Mouse (Mus musculus): Measurements from ENCODE around the gene Gm10912. TPM values are rescaled to one million over a fixed set of nuclear protein-coding genes. Genes with fewer than 3 reads are reported as not detected.
"Not testable (repeated sequence)": the region's sequence is repeated elsewhere in the genome, so short reads cannot be mapped to it uniquely, and the experiment has no call there.

The Gm10912 gene
- total RNA-seq (2014; fragmentation: Nextera tagmentation) (not detected in 2 replicates), total RNA-seq (2017) (0.27 and 0.29 TPM in 2 replicates), polyA plus RNA-seq (2012) (not detected in 2 replicates)

DNA sequence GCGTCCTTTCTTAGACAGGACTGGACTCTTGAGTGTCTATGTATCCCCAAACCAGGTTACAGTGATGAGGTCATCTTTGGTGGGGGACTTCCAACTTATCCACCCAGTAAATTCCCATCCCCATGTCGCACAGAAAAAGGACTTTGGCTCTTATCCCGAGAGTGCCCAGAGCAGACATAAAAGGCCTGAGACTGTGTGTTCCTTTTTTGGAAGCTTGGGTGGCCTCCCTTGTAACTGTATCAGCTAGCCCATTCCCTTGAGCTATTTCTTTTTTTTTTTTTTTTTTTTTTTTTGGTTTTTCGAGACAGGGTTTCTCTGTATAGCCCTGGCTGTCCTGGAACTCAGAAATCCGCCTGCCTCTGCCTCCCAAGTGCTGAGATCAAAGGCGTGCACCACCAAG lies at the start of gene Gm10912:
Gene Gm10912 (plus strand): TSS at position 301 of the 400 bp plus-strand sequence.
- H3K4me3 ChIP-seq (ENCODE audit: low read depth, low read length); H3K27me3 ChIP-seq (ENCODE audit: insufficient read depth, low read length); DNase-seq (ENCODE audit: low spot score); ATAC-seq (ENCODE audit: extremely low read depth, insufficient number of reproducible peaks, low FRiP score, poor library complexity, severe bottlenecking); H3K9me3 ChIP-seq (replicated peaks): not testable (repeated sequence)
- Histone ChIP-seq H3K4me1 (ENCODE audit: insufficient read depth, low read depth, low read length) (peaks cover 14% of the 10 kb centered on the region), H3K36me3 (replicated peaks) (peaks cover 17% of the 10 kb centered on the region)

DNA sequence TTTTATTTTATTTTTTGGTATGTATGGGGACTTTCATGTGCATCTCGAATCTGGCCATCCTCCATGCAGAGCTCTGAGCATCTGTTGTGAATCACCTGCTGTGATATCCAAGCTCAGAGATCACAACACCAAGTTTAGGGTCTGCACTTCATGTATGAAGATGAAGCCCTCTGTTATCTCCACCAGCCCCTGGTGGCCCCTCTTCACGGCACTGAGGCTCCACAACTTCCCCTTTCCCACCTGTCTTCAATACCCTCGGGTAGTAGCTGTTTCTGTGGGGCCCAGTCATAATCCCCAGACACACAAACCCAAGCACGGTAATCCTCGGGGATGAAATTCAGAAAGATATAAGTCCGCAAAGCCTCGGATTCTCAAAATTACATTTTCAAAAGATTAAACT lies 42.5 kb upstream of the Gm10912 start:
- no peaks in the 10 kb centered on the region for H3K36me3 ChIP-seq (replicated peaks)
- H3K4me1 ChIP-seq (ENCODE audit: insufficient read depth, low read depth, low read length): peaks cover 15% of the 10 kb centered on the region
- H3K4me3 ChIP-seq (ENCODE audit: low read depth, low read length): no peak overlapping the region
- no peak for TF ChIP-seq CTCF (IDR thresholded peaks at IDR 0.05; ENCODE audit: low read depth, low read length)
- no peak for TF ChIP-seq TAL1 (conservative IDR thresholded peaks at IDR 0.05; ENCODE audit: low read depth, low read length)
- no peak for TF ChIP-seq POLR2AphosphoS5 (IDR thresholded peaks at IDR 0.05; ENCODE audit: insufficient replicate concordance, low read depth, low read length)
- TF ChIP-seq GATA1 (IDR thresholded peaks at IDR 0.05; ENCODE audit: borderline replicate concordance, low read length): no peak
- no peak for TF ChIP-seq GATA2 (IDR thresholded peaks at IDR 0.05; ENCODE audit: borderline replicate concordance, low read depth, low read length)
- 0 out of 2 replicates have a peak, but pooled peaks cover 3% of the 10 kb centered on the region for H3K9me3 ChIP-seq (replicated peaks)
- DNase-seq (ENCODE audit: low spot score): peak; percentile 21
- ATAC-seq (ENCODE audit: extremely low read depth, insufficient number of reproducible peaks, low FRiP score, poor library complexity, severe bottlenecking): no peak
- peaks cover 10% of the 10 kb centered on the region for H3K27me3 ChIP-seq (ENCODE audit: insufficient read depth, low read length)

DNA sequence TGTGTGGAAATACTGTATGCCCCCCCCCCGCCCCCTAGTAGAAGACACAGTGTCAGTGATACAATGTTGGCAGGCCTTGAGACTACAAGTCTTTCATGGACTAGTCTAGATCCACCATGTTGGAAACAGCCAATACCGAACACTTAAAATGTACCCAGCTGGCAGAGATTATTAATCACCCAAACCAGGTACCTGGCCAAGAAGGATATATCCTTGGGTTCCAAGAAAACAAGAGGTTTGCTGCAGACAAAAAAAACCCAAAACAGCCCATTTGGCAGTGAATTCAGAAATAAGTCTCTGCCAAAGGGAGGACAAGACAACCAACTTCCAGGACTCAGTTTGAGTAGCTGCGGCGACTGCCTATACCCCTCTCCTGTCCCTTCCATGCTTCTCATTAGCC lies 41.0 kb upstream of the Gm10912 start:
- peaks cover 23% of the 10 kb centered on the region for H3K4me1 ChIP-seq (ENCODE audit: insufficient read depth, low read depth, low read length)
- ATAC-seq (ENCODE audit: extremely low read depth, insufficient number of reproducible peaks, low FRiP score, poor library complexity, severe bottlenecking) (no peak), DNase-seq (ENCODE audit: low spot score) (no peak)
- no peak overlapping the region for H3K4me3 ChIP-seq (ENCODE audit: low read depth, low read length)
- H3K9me3 ChIP-seq (replicated peaks): 0 out of 2 replicates have a peak, but pooled peaks cover 3% of the 10 kb centered on the region
- peaks cover 5% of the 10 kb centered on the region for H3K27me3 ChIP-seq (ENCODE audit: insufficient read depth, low read length)
- H3K36me3 ChIP-seq (replicated peaks): no peaks in the 10 kb centered on the region
- no peak for TF ChIP-seq GATA1 (IDR thresholded peaks at IDR 0.05; ENCODE audit: borderline replicate concordance, low read length)
- TF ChIP-seq GATA2 (IDR thresholded peaks at IDR 0.05; ENCODE audit: borderline replicate concordance, low read depth, low read length): no peak
- no peak for TF ChIP-seq POLR2AphosphoS5 (IDR thresholded peaks at IDR 0.05; ENCODE audit: insufficient replicate concordance, low read depth, low read length)
- TF ChIP-seq TAL1 (conservative IDR thresholded peaks at IDR 0.05; ENCODE audit: low read depth, low read length): no peak
- no peak for TF ChIP-seq CTCF (IDR thresholded peaks at IDR 0.05; ENCODE audit: low read depth, low read length)

DNA sequence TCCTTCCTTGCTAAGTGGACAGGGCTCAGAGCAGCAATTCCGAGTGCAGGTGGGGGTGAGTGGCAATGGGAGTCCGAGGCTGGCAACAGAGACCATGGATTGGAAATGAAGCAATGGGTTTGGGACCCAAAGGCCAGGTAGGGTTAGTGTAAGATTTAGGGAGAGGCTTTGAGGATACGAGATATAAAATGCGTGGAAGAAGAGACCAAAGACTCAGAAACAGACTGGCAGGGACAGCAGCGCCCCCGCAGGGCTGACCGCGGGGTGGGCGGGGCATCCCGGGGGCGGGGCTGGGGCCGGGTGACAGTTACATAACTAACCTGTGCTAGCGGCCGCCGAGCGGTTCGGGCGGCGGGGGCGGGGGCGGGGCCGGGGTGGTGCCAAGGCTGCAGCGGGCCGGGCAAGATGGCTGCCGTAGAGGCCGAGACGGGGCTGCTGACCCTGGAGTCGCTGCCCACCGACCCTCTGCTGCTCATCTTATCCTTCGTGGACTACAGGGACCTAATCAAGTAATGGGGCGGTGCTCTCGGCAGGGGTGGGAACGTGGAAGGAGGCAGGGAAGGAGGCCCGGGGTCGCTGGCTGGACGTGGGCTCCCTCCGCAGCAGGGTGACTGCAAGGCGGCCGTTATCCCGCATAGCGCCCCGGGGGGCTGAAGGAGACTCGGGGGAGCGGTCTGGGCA lies 38.0 kb upstream of the Gm10912 start, which contains the start of gene Fbxo3:
Gene Fbxo3 (plus strand): TSS at position 264 of the 681 bp plus-strand sequence.
- peak; percentile 94 for DNase-seq (ENCODE audit: low spot score)
- no peak for TF ChIP-seq POLR2AphosphoS5 (IDR thresholded peaks at IDR 0.05; ENCODE audit: insufficient replicate concordance, low read depth, low read length)
- no peak for TF ChIP-seq GATA2 (IDR thresholded peaks at IDR 0.05; ENCODE audit: borderline replicate concordance, low read depth, low read length)
- Histone ChIP-seq H3K27me3 (ENCODE audit: insufficient read depth, low read length) (no peaks in the 10 kb centered on the region), H3K36me3 (replicated peaks) (peaks cover 25% of the 10 kb centered on the region), H3K4me1 (ENCODE audit: insufficient read depth, low read depth, low read length) (peaks cover 37% of the 10 kb centered on the region), H3K9me3 (replicated peaks) (0 out of 2 replicates have a peak, but pooled peaks cover 3% of the 10 kb centered on the region), H3K4me3 (ENCODE audit: low read depth, low read length) (peak within 1 kb of the TSS; percentile 99)
- ATAC-seq (ENCODE audit: extremely low read depth, insufficient number of reproducible peaks, low FRiP score, poor library complexity, severe bottlenecking): peak; percentile 78

DNA sequence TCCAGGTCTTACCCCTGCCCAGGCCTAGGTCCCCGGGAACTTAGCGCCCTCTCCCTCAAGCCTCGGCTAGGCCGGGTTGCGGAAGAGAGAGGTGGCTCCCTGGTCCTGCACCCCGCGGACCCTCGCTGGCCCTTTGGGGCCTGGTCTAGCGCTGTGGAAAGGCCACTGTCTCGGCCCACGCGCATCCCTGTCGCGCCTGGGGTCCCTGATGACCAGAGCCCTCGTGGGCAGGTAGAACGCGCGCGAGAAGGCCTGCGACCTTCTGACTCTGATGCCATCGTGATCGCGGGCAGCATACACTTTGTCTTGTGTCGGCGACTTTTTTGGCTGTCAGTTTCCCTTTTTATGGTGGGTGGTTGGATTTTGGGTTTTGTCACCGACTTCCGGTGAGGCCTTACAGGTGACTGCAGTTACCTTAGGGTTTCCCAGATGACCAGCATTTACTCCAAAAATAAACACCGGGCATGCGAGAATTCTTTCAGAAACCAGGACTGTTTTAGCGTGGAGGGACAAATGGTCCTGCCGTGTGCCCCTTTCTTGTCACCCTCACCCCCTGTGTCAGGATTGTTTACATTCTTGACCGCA lies 37.4 kb upstream of the Gm10912 start, which contains the start of gene 4931422A03Rik:
Gene 4931422A03Rik (minus strand): TSS at position 223 of the 585 bp plus-strand sequence.
- Histone ChIP-seq H3K9me3 (replicated peaks) (0 out of 2 replicates have a peak, but pooled peaks cover 3% of the 10 kb centered on the region), H3K36me3 (replicated peaks) (peaks cover 30% of the 10 kb centered on the region), H3K4me3 (ENCODE audit: low read depth, low read length) (peak within 1 kb of the TSS; percentile 99), H3K4me1 (ENCODE audit: insufficient read depth, low read depth, low read length) (peaks cover 31% of the 10 kb centered on the region), H3K27me3 (ENCODE audit: insufficient read depth, low read length) (no peaks in the 10 kb centered on the region)
- no peak for TF ChIP-seq GATA1 (IDR thresholded peaks at IDR 0.05; ENCODE audit: borderline replicate concordance, low read length)
- no peak for TF ChIP-seq GATA2 (IDR thresholded peaks at IDR 0.05; ENCODE audit: borderline replicate concordance, low read depth, low read length)
- TF ChIP-seq CTCF (IDR thresholded peaks at IDR 0.05; ENCODE audit: low read depth, low read length): no peak
- no peak for TF ChIP-seq POLR2AphosphoS5 (IDR thresholded peaks at IDR 0.05; ENCODE audit: insufficient replicate concordance, low read depth, low read length)
- TF ChIP-seq TAL1 (conservative IDR thresholded peaks at IDR 0.05; ENCODE audit: low read depth, low read length): no peak
- no peak for DNase-seq (ENCODE audit: low spot score)
- no peak for ATAC-seq (ENCODE audit: extremely low read depth, insufficient number of reproducible peaks, low FRiP score, poor library complexity, severe bottlenecking)

DNA sequence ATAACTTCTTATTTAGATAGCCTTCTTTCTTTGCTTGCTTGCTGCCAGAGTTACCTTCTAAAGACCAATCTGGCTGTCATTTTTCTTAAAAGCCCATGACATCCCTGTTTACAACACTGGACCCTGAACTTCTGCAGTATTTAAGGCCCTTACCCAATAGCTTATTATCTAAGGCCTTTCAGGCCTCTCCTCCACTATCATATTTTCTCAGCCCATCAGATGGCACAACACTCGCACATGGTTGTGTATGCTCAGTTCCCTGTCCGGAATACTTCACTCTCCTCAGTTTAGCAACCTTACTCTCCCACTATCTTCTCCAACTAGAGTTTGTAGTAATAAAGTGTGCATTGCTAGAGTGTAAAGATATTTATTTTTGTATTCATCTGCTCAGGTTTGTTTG lies 36.6 kb upstream of the Gm10912 start:
- DNase-seq (ENCODE audit: low spot score) (no peak), ATAC-seq (ENCODE audit: extremely low read depth, insufficient number of reproducible peaks, low FRiP score, poor library complexity, severe bottlenecking) (no peak)
- Histone ChIP-seq H3K4me1 (ENCODE audit: insufficient read depth, low read depth, low read length) (peaks cover 31% of the 10 kb centered on the region), H3K9me3 (replicated peaks) (0 out of 2 replicates have a peak, but pooled peaks cover under 1% of the 10 kb centered on the region), H3K27me3 (ENCODE audit: insufficient read depth, low read length) (no peaks in the 10 kb centered on the region), H3K36me3 (replicated peaks) (peaks cover 37% of the 10 kb centered on the region), H3K4me3 (ENCODE audit: low read depth, low read length) (peak overlapping the region; percentile 99)
- TF ChIP-seq GATA2 (IDR thresholded peaks at IDR 0.05; ENCODE audit: borderline replicate concordance, low read depth, low read length) (no peak), CTCF (IDR thresholded peaks at IDR 0.05; ENCODE audit: low read depth, low read length) (no peak), GATA1 (IDR thresholded peaks at IDR 0.05; ENCODE audit: borderline replicate concordance, low read length) (no peak)
